Mouse (Mus musculus): ENCODE measurements at regions not wholly inside any gene's neighbourhood (a gene's known extent, or its start where the extent isn't known, plus 50 kb on each side); places are given as distances from the start of the nearest gene placed in this dataset.

GRCm38 (mm10) chr1:43265699-43266455 lies 69.1 kb upstream of the Fhl2 start:
- TF ChIP-seq CTCF (IDR thresholded peaks at IDR 0.05; ENCODE audit: insufficient read depth, low read length) (no peak), POLR2A (IDR thresholded peaks at IDR 0.05; ENCODE audit: borderline replicate concordance, extremely low read depth, low read depth, low read length) (no peak)

All from lung, adult 2 months (tissue).